Mouse (Mus musculus) heart, postnatal 0 days (tissue): Measurements from ENCODE around the gene Neb.

Source experiments
- CTCF ChIP-seq: IDR thresholded peaks from 2 replicates; pipeline ENCODE4 v1.5.1; 2016; ENCODE audit warnings: antibody characterized with exemption, control low read depth, low read depth
- EP300 ChIP-seq: IDR thresholded peaks from 2 replicates; pipeline ENCODE4 v1.6.1; 2016; ENCODE audit warnings: antibody characterized with exemption, low read depth

DNA sequence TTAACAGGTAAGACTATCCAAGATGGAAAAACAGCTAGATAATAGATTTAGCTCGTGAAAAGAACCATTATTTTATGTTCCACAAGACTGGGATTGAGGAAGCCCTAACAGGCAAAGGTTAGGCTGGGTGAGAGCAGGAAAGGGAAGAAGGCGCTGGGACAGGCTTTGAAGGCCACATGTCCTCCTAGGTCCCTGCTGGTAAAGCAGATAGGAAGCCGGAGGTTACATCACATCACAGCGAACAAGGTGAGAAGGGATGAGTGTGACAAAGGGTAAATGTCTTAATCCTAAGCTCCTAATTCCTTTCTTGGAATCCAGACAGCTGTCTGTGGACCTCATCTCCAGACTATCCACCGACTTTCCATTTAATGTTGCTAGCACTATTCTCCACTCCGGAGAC is 41.0 kb upstream of the Neb start:
- no peak for TF ChIP-seq CTCF
- no peak for TF ChIP-seq EP300
